Mouse (Mus musculus) MEL-GATA-1-ER (cell line): ENCODE data around the gene Fam173a.
"Not testable (repeated sequence)": the region's sequence is repeated elsewhere in the genome, so short reads cannot be mapped to it uniquely, and the experiment has no call there.

Experiments used
- DNase-seq: peaks from one replicate; pipeline ENCODE4 v3.0.0-alpha.2; 2012; ENCODE audit warnings: low read depth; ENCODE audit errors: extremely low read depth

The Fam173a gene

GRCm38 (mm10) chr17:25828712-25829557 is 36.2 kb upstream of the Fam173a start, which contains the start of gene Jmjd8:
Gene Jmjd8 (plus strand): TSS chr17:25828867.
- DNase-seq: no peak

- DNase-seq: no peak
Observed at GRCm38 (mm10) chr17:25828223-25828594, 35.5 kb upstream of the Fam173a start.

GRCm38 (mm10) chr17:25827546-25828222 is 35.0 kb upstream of the Fam173a start:
- DNase-seq: no peak

GRCm38 (mm10) chr17:25827011-25827410 is 34.3 kb upstream of the Fam173a start:
- DNase-seq: no peak

GRCm38 (mm10) chr17:25825984-25826570 is 33.4 kb upstream of the Fam173a start:
- no peak for DNase-seq

- no peak for DNase-seq
Observed at GRCm38 (mm10) chr17:25825311-25825710, 32.6 kb upstream of the Fam173a start.

- DNase-seq: peak; percentile 67
Observed at GRCm38 (mm10) chr17:25824362-25825142, 31.9 kb upstream of the Fam173a start.

GRCm38 (mm10) chr17:25823452-25823851 is 30.8 kb upstream of the Fam173a start, which contains the start of gene Wdr24:
Gene Wdr24 (plus strand): TSS chr17:25823627.
- DNase-seq: peak; percentile 91

GRCm38 (mm10) chr17:25818851-25819780 is 26.4 kb upstream of the Fam173a start:
- no peak for DNase-seq

GRCm38 (mm10) chr17:25817662-25818061 is 25.0 kb upstream of the Fam173a start:
- DNase-seq: no peak

- DNase-seq: no peak
Observed at GRCm38 (mm10) chr17:25813471-25813870, 20.8 kb upstream of the Fam173a start.

GRCm38 (mm10) chr17:25810890-25811289 is 18.2 kb upstream of the Fam173a start:
- DNase-seq: no peak

GRCm38 (mm10) chr17:25809606-25810340 is 17.1 kb upstream of the Fam173a start:
- no peak for DNase-seq

- no peak for DNase-seq
Observed at GRCm38 (mm10) chr17:25808789-25809605, 16.3 kb upstream of the Fam173a start, which contains the start of gene Fbxl16. Gene Fbxl16 (plus strand): TSS chr17:25809085.

GRCm38 (mm10) chr17:25808028-25808427 is 15.3 kb upstream of the Fam173a start:
- DNase-seq: no peak

GRCm38 (mm10) chr17:25807452-25807851 is 14.8 kb upstream of the Fam173a start:
- DNase-seq: not testable (repeated sequence)

- DNase-seq: no peak
Observed at GRCm38 (mm10) chr17:25806507-25806906, 13.8 kb upstream of the Fam173a start.

- no peak for DNase-seq
Observed at GRCm38 (mm10) chr17:25802825-25803517, 10.3 kb upstream of the Fam173a start.
